Mouse (Mus musculus) testis, adult 2 months (tissue): ENCODE results near the gene Rfx4.

Source experiments
- CTCF ChIP-seq: fragments of 200-500 bp; IDR thresholded peaks from 2 replicates; pipeline ENCODE4 v1.5.1; 2012; ENCODE audit warnings: low read depth, mild to moderate bottlenecking, inconsistent platforms, low read length, moderate library complexity; ENCODE audit not compliant: control insufficient read depth, insufficient read depth, insufficient replicate concordance
- POLR2A ChIP-seq: fragments of 200-500 bp; IDR thresholded peaks from 2 replicates; pipeline ENCODE4 v1.6.1; 2012; ENCODE audit warnings: low read depth, mild to moderate bottlenecking, inconsistent platforms, low read length, moderate library complexity; ENCODE audit not compliant: control insufficient read depth

- no peak for TF ChIP-seq POLR2A
- TF ChIP-seq CTCF, result no peak
These were observed 47.5 kb downstream of the Rfx4 start for GRCm38 (mm10) chr10:84803216-84803844.
